Mouse (Mus musculus) thymus, adult 2 months (tissue): Measurements from ENCODE around the gene Cdk14.

ENCODE experiments used
- CTCF ChIP-seq: fragments of 200-500 bp; IDR thresholded peaks from 2 replicates; pipeline ENCODE4 v1.5.1; 2012; ENCODE audit warnings: mild to moderate bottlenecking, control low read depth, low read length, moderate library complexity, borderline replicate concordance; ENCODE audit not compliant: control insufficient read depth, poor library complexity, insufficient read depth; ENCODE audit errors: extremely low read depth
- POLR2A ChIP-seq: fragments of 200-500 bp; IDR thresholded peaks from 2 replicates; pipeline ENCODE4 v1.6.1; 2012; ENCODE audit warnings: mild to moderate bottlenecking, low read length, control low read depth, moderate library complexity; ENCODE audit not compliant: control insufficient read depth, poor library complexity, insufficient read depth; ENCODE audit errors: extremely low read depth

DNA sequence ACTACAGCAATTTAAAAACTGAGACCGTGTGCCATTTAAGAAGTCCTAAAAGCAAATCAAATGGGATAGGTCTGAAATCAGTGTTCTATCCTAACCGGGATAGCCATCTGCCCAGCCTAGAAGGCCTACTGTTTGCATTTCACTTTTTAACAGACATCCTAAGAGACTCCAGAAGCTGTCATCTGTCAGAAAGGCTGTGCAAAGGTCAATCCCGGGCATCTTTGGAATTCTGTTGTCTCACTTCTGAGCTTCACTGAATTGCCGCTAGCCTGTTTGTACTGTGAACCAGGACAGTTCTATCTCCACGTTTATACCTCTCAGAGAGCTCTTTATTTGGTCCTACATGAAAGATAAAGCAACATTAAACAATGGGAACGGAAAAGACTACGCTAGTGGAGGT lies 159.8 kb downstream of the Cdk14 start:
- no peak for TF ChIP-seq POLR2A
- no peak for TF ChIP-seq CTCF
